Mouse (Mus musculus): ENCODE measurements at regions not wholly inside any gene's neighbourhood (a gene's known extent, or its start where the extent isn't known, plus 50 kb on each side); places are given as distances from the start of the nearest gene placed in this dataset.
A peak's percentile ranks its signal among the peaks of the same experiment; 100 is the strongest.

GRCm38 (mm10) chr16:93144033-93144432, 318.1 kb upstream of the Runx1 start:
- Histone ChIP-seq H3K9me3 (no peaks in the 10 kb centered on the region), H3K36me3 (no peaks in the 10 kb centered on the region), H3K27me3 (peaks cover 7% of the 10 kb centered on the region; the same call in 1 of the 2 replicates), H3K4me1 (peaks cover 12% of the 10 kb centered on the region), H3K9ac (no peak overlapping the region), H3K4me3 (no peak overlapping the region), H3K27ac (no peak overlapping the region), H3K4me2 (no peak overlapping the region)
- WGBS: 87% methylated on average over 5 of the region's 5 CpGs
- no peak for ATAC-seq (ENCODE audit: insufficient number of reproducible peaks, insufficient read depth, low FRiP score, low TSS enrichment, low read depth)

- H3K27ac ChIP-seq: no peak overlapping the region
- no peaks in the 10 kb centered on the region for H3K27me3 ChIP-seq
- no peaks in the 10 kb centered on the region for H3K9me3 ChIP-seq
- H3K4me2 ChIP-seq: no peak overlapping the region
- ATAC-seq (ENCODE audit: insufficient number of reproducible peaks, insufficient read depth, low FRiP score, low TSS enrichment, low read depth): no peak
- WGBS: 73% methylated on average over 10 of the region's 10 CpGs
- H3K4me3 ChIP-seq: no peak overlapping the region
- no peaks in the 10 kb centered on the region for H3K36me3 ChIP-seq
- no peak overlapping the region for H3K9ac ChIP-seq
- H3K4me1 ChIP-seq: peaks cover 12% of the 10 kb centered on the region
These were observed 317.2 kb upstream of the Runx1 start for GRCm38 (mm10) chr16:93143164-93143563.

GRCm38 (mm10) chr16:93141967-93142366, 316.0 kb upstream of the Runx1 start:
- Histone ChIP-seq H3K9ac (no peak overlapping the region), H3K27me3 (no peaks in the 10 kb centered on the region), H3K4me3 (no peak overlapping the region), H3K4me2 (no peak overlapping the region), H3K9me3 (no peaks in the 10 kb centered on the region), H3K4me1 (peaks cover 12% of the 10 kb centered on the region), H3K27ac (no peak overlapping the region), H3K36me3 (no peaks in the 10 kb centered on the region)
- WGBS: 65% methylated on average over 6 of the region's 6 CpGs
- ATAC-seq (ENCODE audit: insufficient number of reproducible peaks, insufficient read depth, low FRiP score, low TSS enrichment, low read depth): no peak

GRCm38 (mm10) chr16:93140535-93141110, 314.7 kb upstream of the Runx1 start:
- Histone ChIP-seq H3K9me3 (no peaks in the 10 kb centered on the region), H3K9ac (no peak overlapping the region), H3K36me3 (no peaks in the 10 kb centered on the region), H3K27me3 (no peaks in the 10 kb centered on the region), H3K4me2 (no peak overlapping the region), H3K27ac (no peak overlapping the region), H3K4me3 (no peak overlapping the region), H3K4me1 (peaks cover 12% of the 10 kb centered on the region)
- 61% methylated on average over 15 of the region's 15 CpGs for WGBS
- no peak for ATAC-seq (ENCODE audit: insufficient number of reproducible peaks, insufficient read depth, low FRiP score, low TSS enrichment, low read depth)

GRCm38 (mm10) chr16:93137249-93137648, 311.3 kb upstream of the Runx1 start:
- 0 out of 2 replicates have a peak, but pooled peaks cover 6% of the 10 kb centered on the region for H3K4me1 ChIP-seq
- no peak overlapping the region for H3K4me2 ChIP-seq
- no peaks in the 10 kb centered on the region for H3K27me3 ChIP-seq
- H3K4me3 ChIP-seq: no peak overlapping the region
- H3K27ac ChIP-seq: no peak overlapping the region
- H3K36me3 ChIP-seq: no peaks in the 10 kb centered on the region
- no peak for ATAC-seq (ENCODE audit: insufficient number of reproducible peaks, insufficient read depth, low FRiP score, low TSS enrichment, low read depth)
- WGBS: 62% methylated on average over 1 of the region's 1 CpGs
- H3K9ac ChIP-seq: no peak overlapping the region
- H3K9me3 ChIP-seq: no peaks in the 10 kb centered on the region

GRCm38 (mm10) chr16:93131404-93131803, 305.5 kb upstream of the Runx1 start:
- Histone ChIP-seq H3K4me2 (no peak overlapping the region), H3K4me1 (peaks cover 12% of the 10 kb centered on the region; the same call in 1 of the 2 replicates), H3K27ac (peak overlapping the region; percentile 64; the same call in 1 of the 2 replicates), H3K27me3 (no peaks in the 10 kb centered on the region), H3K9me3 (no peaks in the 10 kb centered on the region), H3K9ac (no peak overlapping the region), H3K36me3 (no peaks in the 10 kb centered on the region), H3K4me3 (no peak overlapping the region)
- no peak for ATAC-seq (ENCODE audit: insufficient number of reproducible peaks, insufficient read depth, low FRiP score, low TSS enrichment, low read depth)
- 83% methylated on average over 5 of the region's 5 CpGs for WGBS

GRCm38 (mm10) chr16:93130622-93131021, 304.7 kb upstream of the Runx1 start:
- Histone ChIP-seq H3K27ac (no peak overlapping the region), H3K36me3 (no peaks in the 10 kb centered on the region), H3K9ac (no peak overlapping the region), H3K4me3 (no peak overlapping the region), H3K4me1 (peaks cover 12% of the 10 kb centered on the region; the same call in 1 of the 2 replicates), H3K9me3 (no peaks in the 10 kb centered on the region), H3K27me3 (no peaks in the 10 kb centered on the region), H3K4me2 (no peak overlapping the region)
- WGBS: 90% methylated on average over 6 of the region's 6 CpGs
- no peak for ATAC-seq (ENCODE audit: insufficient number of reproducible peaks, insufficient read depth, low FRiP score, low TSS enrichment, low read depth)

- Histone ChIP-seq H3K4me2 (no peak overlapping the region), H3K9ac (no peak overlapping the region), H3K36me3 (no peaks in the 10 kb centered on the region), H3K27ac (no peak overlapping the region), H3K4me3 (no peak overlapping the region), H3K4me1 (peaks cover 8% of the 10 kb centered on the region), H3K9me3 (no peaks in the 10 kb centered on the region), H3K27me3 (no peaks in the 10 kb centered on the region)
- no peak for ATAC-seq (ENCODE audit: insufficient number of reproducible peaks, insufficient read depth, low FRiP score, low TSS enrichment, low read depth)
- 88% methylated on average over 7 of the region's 8 CpGs for WGBS
These were observed 297.8 kb upstream of the Runx1 start for GRCm38 (mm10) chr16:93123707-93124106.

- H3K9me3 ChIP-seq: no peaks in the 10 kb centered on the region
- no peaks in the 10 kb centered on the region for H3K36me3 ChIP-seq
- no peak overlapping the region for H3K27ac ChIP-seq
- H3K27me3 ChIP-seq: no peaks in the 10 kb centered on the region
- H3K4me1 ChIP-seq: no peaks in the 10 kb centered on the region; the same call in 1 of the 2 replicates
- H3K9ac ChIP-seq: no peak overlapping the region
- no peak for ATAC-seq (ENCODE audit: insufficient number of reproducible peaks, insufficient read depth, low FRiP score, low TSS enrichment, low read depth)
- H3K4me2 ChIP-seq: no peak overlapping the region
- WGBS: 75% methylated on average over 16 of the region's 16 CpGs
- no peak overlapping the region for H3K4me3 ChIP-seq
These were observed 290.4 kb upstream of the Runx1 start for GRCm38 (mm10) chr16:93116111-93116969.

- Histone ChIP-seq H3K9me3 (no peaks in the 10 kb centered on the region), H3K36me3 (no peaks in the 10 kb centered on the region), H3K27me3 (no peaks in the 10 kb centered on the region), H3K9ac (no peak overlapping the region), H3K27ac (0 out of 2 replicates have a peak overlapping the region, but pooled peaks have one; percentile 0), H3K4me3 (no peak overlapping the region), H3K4me2 (no peak overlapping the region), H3K4me1 (peaks cover 14% of the 10 kb centered on the region)
- 0 out of 2 replicates have a peak, but pooled peaks have one; percentile 43 for ATAC-seq (ENCODE audit: insufficient number of reproducible peaks, insufficient read depth, low FRiP score, low TSS enrichment, low read depth)
- WGBS: 68% methylated on average over 3 of the region's 3 CpGs
These were observed 285.0 kb upstream of the Runx1 start for GRCm38 (mm10) chr16:93110912-93111311.

GRCm38 (mm10) chr16:93110451-93110850, 284.5 kb upstream of the Runx1 start:
- H3K9ac ChIP-seq: no peak overlapping the region
- no peak overlapping the region for H3K4me2 ChIP-seq
- H3K27me3 ChIP-seq: no peaks in the 10 kb centered on the region
- H3K4me3 ChIP-seq: no peak overlapping the region
- ATAC-seq (ENCODE audit: insufficient number of reproducible peaks, insufficient read depth, low FRiP score, low TSS enrichment, low read depth): no peak
- no peaks in the 10 kb centered on the region for H3K9me3 ChIP-seq
- H3K36me3 ChIP-seq: no peaks in the 10 kb centered on the region
- H3K4me1 ChIP-seq: peaks cover 14% of the 10 kb centered on the region
- 0 out of 2 replicates have a peak overlapping the region, but pooled peaks have one; percentile 0 for H3K27ac ChIP-seq
- 70% methylated on average over 6 of the region's 6 CpGs for WGBS
